Mouse (Mus musculus) cerebellum, adult 11-12 months (tissue): ENCODE measurements around the gene Slc22a8.

Source experiments
- DNase-seq: peaks from one replicate; pipeline ENCODE4 v3.0.0; 2022

Slc22a8 gene

DNA sequence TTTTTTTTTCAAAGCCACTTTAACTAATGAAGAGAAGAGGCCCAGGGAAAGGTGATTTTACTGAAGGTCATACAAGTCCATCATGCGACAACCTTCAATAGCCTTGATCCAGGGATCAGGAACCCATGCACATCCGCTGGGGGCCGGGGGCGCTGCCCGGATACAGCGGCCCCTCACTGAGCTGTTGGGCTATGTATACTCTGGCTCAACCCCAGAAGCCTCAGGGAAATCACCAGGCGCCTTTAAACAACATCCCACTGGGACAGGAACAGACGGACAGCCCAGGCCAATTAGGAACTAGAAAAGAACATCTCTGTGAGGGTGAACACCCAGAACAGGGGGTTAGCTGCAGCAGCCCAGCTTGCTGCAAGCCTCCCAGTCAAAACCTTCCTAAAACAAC is at the start of gene Slc22a8:
Gene Slc22a8 (plus strand): TSS at position 301 of the 400 bp plus-strand sequence.
- DNase-seq: no peak

DNA sequence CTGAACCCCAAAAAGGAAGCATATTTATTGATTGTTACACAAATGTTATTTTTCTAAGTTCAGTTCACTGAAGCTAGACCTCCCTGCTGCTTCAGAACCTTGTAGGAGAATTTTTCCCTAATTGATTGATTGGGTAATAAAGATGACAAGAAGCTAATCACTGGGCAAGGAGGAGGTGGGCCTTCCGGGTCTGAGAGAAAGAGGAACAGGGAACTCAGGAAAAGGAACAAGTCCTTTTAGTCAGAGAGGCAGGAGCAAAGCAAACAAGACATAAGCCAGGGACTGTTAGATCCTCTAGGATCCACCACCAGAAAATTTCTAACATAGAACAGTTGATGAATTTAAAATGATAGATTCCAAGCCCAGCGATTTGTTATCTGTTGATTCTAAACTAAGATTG is 32.2 kb upstream of the Slc22a8 start:
- no peak for DNase-seq

DNA sequence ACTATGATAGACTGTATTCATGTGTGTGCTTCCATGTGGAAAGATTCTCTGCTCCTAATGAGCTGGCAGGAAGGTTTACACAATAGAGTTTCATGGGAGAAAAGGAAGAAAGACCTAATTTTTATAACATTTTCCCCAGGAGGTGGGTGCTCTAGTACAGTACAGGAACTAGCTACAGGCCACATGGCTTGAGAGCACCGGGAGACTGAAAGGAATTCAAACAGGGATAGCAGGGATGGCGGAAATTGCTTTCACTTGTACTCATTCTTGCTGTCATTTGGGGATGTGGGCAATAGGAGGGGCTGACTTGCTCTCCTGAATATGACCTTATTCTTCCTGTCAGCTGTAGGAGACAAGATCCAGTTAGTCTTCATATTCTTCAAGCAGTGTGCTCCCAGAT is 27.0 kb upstream of the Slc22a8 start:
- DNase-seq: no peak

DNA sequence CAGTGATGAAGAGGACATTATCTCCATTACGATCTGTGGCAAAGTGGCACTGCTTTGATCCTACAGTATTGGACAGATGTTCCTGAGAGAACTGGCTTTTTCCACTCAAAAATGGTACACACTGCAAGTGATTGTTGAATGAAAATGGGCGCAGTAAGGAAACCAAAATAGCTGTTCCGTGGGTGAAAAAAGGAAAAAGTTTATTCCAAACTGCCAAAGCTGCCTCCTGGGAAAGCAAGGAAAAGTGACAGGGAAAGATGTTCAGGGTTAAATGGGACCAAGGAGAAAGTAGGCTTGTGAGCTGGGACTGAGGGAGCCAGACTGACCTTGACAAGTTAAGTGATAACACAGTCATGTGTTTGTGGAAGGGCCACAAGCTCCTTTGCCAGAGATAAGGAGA is 26.6 kb upstream of the Slc22a8 start:
- DNase-seq: no peak

DNA sequence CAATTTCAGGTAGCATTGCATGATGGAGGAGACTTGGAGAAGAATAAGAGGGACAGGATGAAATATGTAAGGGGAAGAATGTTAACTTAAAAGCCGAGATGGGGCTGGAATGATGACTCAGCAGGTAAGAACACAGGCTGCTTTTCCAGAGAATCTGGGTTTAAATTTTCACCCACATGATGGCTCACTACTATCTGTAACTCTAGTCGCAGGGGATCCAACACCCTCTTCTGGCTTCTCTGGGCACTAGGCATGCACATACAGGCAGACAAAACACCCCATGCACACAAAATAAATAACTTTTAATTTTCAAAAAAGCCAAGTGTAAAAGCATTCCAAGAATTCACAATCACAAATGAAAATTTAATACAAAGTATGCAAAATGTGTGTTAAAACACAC is 25.8 kb upstream of the Slc22a8 start:
- DNase-seq: no peak

DNA sequence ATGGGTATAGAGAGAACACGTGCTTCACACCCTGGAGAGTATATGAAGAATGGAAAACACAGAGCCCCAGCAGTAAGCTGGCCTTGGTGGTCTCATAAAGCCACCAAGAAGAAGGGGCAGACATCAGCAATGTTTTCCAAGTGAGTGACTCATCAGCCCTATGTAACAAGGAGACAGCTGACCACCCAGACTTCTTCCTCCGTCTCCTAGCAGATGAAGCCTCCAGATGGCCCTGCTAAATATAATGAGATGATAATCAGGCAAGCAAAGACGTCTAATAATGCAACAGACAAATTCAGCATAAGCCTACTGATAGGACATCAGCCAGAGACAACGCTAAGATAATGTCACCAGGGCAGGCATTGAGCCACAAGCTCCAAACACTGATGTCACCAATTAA is 25.1 kb upstream of the Slc22a8 start:
- DNase-seq: no peak

DNA sequence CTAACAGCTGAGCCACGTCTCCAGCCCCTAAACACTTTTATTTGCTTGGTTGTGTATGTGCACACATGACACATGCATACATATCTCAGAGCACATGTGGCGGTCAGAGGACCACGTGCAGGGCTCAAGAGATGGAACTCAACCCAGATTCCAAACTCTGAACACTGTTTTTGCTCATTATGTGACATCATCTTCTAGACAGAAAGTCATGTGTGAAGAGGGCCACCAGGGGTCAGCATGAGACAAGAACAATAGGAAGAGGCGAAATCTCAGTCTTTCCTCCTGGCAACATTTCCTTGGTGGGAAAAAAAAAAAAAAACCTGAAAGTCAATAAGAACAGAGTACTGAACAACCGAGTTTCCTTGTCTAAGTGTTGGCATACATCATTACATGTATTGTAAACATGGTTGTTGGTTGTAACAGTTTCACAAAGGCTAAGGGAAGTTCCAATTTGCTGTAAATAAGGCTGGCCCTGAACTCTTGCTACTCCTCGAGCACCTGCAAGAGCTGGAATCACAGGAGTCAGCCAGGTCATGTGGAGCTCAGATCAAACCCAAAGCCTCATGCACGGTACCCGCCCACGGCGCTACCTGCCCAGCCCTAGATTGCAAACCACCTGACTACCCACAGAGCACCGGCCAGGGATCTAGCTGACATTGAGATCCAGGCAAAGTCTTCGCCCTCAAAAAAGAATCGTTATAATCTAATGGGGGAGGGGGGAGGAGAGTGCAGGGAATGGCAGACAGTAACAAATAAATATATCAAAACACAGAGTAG is 23.8 kb upstream of the Slc22a8 start:
- DNase-seq: no peak

DNA sequence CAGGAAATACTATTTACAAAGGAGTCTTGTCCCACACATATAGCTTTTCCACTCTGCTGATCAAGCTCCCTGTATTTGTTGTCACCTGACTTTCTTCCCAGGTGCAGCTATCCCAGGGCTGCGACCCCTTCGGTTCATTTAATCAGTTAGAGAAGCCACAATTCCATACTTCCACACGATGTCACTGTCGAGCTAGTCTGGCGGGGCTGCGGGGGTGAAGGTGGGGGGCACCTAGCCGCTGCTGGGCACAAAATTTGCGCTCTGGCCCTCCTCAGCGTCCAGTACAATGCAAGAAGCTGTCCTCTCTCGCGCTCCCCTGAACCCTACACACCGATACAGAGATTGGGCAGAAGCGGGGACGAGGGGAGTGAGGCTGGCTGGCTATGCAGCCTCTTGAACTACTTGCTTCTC is 21.6 kb upstream of the Slc22a8 start:
- no peak for DNase-seq

DNA sequence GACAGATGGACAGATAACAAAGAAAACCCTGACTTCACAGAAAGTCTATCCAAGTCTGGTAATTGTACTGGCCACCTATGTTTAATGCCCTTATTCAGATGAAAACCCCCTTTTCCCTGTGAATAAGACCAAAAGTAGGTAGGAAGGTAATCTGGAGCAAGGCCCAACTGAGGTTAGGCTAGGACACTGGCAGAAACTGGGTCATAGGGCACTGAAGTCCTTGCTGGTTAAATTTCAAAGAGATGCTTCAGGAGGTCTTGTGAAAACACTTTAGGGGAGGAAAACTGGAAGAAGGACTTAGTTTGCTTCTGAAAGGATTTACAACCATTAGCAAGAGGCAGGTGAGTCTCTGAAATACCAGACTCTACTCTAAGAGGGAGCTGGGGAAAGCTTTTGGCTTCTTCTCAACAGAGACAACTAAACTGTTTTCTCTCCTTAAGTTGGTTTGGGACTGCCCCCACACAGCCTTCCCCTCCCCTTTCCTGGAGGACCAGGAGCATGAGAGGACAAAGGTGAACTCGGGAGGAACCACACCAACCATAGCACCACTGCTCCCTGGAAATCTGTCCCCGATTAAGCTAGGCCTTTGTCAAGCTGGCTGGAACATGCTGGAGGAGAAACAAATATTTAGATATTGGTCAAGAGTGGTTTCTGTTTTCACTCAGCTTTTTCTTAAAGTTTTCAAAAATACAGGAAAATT is 20.6 kb upstream of the Slc22a8 start:
- DNase-seq: no peak

DNA sequence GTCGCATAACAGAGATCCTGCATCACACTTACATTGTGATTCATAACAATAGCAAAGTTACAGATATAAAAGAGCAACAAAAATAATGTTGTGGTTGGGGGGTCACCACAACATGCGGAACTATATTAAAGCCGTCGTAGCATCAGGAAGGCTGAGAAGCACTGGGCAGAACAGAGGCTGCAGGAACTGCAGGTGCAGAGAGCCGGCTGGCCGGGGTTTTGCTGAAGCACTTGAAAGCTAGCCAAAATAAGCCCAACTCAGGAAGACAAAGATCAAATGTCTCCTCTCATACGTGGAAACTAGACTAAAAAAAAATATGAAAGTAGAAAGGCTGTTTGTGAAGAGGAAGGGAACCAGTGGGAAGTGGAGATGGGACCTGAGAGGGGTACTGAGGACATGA is 19.3 kb upstream of the Slc22a8 start:
- no peak for DNase-seq

DNA sequence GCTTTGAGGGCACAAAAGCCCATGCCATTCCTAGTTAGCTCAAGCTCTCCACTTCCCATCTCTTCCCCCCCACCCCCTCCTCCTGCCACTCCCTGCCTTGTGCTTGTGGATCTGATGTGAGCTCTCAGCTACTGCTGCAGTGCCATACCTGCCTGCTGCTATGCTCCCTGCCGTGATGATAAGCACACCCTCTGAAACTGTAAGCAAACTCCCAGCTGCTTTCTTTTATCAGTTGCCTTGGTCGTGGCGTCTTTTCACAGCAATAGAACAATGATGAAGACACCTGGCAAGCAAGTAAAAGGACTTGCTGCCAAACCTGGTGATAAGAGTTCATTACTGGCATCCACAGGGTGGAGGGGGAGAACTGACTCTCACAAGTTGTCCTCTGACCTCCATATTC is 18.6 kb upstream of the Slc22a8 start:
- DNase-seq: no peak

DNA sequence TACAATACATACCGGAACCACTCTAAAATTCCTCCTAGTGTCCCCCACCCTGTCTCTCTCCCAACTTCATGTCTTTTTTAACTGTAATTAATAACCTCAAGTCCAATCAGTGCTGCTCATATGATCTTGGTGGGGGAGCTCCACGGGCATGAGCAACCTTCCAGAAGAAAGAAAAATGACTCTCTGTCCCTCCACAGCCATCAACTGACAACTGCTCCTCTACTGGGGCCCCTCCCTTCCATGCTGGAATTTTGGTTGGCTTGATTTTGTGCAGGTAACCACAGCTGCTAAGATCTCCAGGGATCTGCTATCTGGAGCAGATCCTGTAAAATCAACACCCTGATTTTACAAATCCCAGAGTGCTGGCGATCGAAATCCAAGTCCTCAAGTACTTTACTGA is 13.6 kb upstream of the Slc22a8 start:
- DNase-seq: no peak

DNA sequence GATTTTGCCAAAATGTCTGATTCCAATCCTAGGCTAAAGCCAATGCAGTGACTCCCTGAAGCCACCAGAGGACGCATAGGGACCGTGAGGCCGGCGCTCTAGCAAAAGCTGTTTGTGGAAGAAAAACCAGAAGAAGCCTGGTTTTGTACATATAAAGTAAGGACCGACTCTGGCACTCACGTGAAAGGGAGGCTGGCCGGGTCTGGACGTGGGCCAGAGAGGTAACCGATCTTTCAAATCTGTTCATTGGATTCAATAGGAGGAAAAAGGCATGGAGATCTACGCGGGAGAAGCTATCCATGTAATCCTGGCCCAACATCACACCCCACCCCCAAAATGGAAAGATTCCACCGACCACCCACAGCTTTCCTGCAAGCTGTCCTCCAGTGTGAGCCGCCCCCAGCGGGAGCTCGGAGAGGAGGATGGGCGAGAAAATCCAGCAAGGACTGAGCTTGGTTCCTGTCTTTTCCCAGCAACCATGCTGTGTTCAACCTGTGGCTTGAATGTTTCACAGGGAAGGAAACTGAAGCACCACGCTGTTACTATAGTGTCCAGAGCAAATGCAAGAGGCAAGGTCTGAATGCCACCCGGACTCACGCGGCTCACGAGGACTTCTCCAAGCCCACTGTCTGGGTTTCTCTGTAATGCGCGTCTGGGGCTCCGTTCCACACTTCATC is 12.6 kb upstream of the Slc22a8 start:
- peak; percentile 20 for DNase-seq

DNA sequence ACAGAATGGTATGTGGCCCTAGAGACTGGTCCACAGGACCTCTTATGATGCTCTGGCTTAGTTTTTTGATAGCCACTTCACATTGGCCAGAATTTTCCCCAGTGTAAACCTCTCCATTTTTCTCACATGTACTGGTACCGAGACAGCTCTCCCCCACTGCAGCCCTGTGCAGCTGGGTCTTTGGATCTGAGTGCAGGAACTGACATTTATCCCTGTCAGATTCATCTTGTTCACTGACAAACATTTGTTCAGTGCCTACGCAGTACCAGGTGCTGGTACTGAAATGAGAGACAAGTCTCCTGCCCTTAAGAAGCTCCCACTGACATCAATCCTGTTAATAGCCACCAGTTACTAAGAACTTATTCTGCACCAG is 12.1 kb upstream of the Slc22a8 start:
- no peak for DNase-seq

DNA sequence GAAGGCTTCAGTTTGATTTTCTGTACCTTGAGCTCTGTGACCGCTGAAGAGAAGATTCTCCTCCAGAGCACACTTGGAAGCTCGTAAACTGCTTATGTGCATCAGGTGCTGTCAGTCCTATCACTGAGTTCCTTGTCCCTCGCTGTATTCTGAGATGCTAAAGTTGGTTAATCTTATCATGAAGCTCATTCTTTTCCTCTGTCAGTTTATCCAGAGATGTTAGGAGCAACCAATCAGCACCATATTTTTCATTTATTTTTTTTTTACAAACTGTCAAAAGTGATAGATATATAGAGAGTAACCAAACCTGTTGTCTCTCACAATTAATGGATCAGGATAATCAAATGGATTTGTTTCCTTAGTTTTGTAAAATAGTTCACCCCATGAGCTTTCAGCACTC is 5.8 kb upstream of the Slc22a8 start:
- no peak for DNase-seq

DNA sequence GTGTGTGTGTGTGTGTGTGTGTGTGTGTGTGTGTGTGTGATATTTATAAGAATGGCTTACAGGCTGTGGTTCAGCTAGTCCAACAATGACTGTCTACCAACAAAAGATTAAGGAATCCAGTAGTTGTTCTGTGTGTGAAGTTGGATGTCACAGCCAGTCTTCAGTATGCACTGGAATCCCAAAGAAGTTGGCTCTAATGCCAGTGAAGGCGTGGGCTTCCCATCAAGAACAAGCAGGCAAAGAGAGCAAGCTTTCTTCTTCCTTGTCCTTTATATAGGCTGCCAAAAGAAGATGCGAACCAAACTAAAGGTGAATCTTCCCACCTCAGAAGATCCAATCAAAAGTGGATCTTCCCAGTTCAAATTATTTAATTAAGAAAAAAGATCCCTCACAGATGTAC is 5.2 kb upstream of the Slc22a8 start:
- no peak for DNase-seq

DNA sequence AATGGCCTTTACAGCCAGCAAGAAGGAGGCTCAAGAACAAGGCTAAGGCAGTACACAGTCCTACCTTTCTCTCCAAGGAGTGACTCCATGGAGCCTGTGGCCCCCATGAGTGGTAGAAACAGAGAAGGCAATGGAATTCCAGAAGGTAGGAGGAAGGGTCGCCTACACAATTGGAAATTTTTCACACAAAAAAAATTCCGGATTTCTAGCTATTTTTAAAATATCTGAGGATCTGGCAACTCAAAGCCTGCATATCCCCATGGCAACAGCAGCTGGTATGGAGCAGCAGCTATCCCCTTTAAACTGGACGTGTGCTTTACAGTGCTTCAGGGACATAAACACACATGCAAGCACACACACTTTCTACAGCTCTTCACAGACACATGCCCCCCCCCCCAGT is 4.7 kb upstream of the Slc22a8 start:
- no peak for DNase-seq

DNA sequence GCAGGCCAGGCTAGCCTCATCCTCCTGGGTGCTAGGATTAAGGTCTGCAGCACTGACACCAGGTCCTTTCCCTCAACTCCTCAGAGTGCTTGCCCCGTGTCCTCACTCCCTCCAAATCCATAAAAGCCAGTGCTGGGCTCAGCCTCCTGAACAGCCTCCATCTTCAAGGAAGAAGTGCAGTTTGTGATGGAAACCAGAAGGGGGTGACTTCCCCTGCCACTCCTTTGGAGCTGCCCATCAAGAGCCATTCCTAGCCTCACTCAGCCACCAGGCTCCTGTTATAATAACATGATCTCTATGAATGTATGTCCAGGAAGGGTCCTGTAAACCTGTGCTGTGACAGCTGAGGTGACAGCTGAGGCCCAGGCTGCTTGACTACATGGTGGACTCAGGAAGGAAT is 3.7 kb upstream of the Slc22a8 start:
- no peak for DNase-seq

DNA sequence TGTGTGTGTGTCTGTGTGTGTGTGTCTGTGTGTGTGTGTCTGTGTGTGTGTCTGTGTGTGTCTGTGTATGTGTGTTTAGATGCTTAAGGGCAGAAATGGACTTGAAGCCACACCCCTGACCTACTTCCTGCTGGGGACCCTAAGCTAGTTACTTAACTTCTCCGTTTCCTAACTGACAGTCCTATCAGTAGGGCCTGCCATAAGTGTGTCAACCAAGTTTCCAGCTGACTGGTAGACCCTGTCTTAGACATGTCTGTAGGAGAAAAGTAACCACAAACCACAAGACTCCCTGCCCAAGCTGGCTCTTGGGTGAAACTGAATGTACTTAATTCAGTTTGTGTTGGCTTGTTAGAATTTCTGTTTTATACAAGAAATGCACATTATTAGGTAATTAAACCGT is 1.1 kb downstream of the Slc22a8 start:
- DNase-seq: no peak

DNA sequence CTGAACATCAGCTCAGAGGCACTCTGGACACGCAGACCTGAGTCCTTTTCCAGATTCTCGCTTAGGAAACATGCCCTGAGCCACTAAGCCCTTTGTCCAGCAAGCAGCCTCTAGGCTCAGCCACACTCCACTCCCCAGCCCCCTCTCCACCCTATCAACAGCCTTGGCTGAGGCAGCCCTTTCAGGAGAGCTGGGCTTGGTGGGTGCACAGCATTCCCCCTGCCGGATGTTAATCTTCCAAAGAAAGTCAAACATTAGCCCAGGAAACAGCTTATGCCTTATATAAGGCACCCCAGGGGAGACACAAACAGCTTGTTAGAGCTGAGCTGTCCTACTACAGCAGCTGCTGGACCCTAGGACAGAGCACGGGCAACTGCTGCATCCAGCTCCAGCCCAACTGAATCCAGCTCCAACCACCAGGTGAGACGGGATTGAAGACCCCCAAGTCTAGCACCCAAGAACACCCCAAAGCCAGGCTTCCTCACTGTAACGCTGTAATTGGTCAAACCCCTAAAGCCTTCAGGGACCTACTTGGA is 1.9 kb downstream of the Slc22a8 start:
- DNase-seq: no peak

DNA sequence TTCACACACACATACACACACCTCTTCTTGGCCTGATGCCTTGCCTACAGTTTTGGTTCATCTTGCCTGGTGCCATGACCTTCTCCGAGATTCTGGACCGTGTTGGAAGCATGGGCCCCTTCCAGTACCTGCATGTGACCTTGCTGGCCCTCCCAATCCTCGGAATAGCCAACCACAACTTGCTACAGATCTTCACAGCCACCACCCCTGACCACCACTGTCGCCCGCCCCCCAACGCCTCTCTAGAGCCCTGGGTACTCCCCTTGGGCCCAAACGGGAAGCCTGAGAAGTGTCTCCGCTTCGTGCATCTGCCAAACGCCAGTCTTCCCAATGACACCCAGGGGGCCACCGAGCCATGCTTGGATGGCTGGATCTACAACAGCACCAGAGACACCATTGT is 2.8 kb downstream of the Slc22a8 start:
- DNase-seq: no peak

DNA sequence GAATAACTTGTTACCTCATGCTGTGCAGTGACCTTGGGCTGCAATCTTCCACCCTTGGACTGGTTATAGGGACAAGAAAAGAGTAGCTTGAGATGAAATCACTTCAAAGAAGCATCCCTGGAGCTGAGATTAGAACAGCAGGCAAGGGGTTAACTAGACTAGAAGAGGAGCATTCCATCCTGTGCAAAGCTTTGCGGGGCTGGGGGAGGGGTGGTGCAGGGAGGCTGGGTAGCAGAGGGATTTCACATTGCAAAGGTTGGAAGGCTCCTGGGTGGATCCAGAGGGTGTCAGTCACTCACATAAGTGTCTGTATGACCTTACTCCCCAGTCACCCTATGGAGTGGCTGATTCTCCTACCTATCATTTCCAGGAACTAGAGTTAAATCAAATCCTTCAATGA is 3.5 kb downstream of the Slc22a8 start:
- DNase-seq: no peak

DNA sequence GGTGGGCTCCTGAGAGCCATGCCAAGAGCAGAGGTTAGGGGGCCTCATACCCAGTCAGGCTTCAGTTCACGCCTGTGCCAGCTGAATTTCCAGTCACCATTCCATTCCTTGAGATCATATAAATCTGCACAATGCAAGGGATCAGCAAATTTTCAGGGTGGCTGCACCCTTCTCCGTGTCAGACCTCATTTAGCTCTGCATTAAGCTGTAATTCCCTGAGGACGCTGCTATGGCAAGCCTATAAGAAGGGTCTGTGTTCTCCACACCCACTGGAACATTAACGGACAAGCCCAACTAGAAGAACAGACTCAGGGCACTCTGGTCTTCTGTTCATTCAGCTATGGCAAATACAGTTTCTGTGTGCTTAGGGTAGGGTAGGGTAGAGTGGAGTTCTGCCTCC is 6.2 kb downstream of the Slc22a8 start:
- DNase-seq: no peak

DNA sequence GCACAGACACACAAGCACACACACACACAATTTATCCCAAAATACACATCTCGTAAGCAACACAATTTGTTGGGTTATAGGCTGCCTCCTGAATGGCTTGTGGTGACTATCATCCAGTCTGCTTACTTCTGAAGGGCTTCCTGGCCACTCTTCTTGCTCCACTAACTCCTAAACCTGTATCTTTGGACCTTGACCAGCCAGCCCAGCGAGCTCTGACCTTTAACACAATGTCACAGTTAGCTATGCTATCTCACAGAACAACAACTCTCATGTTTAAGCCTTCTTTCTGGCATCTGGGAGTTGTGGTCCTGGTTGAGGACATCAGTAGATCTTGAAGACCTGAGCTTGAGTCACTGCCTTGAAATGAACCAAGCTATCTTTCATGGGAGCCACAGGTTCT is 8.2 kb downstream of the Slc22a8 start:
- DNase-seq: no peak
